Mouse (Mus musculus) C2C12 (cell line): ENCODE measurements around the gene Rassf8. TPM values are rescaled to one million over a fixed set of nuclear protein-coding genes. Genes with fewer than 3 reads are reported as not detected.

Experiments
- H3K27me3 ChIP-seq: one replicate; pipeline ENCODE4 v1.6.1; 2011; ENCODE audit not compliant: control insufficient read depth, insufficient read depth, insufficient read length
- H3K36me3 ChIP-seq: one replicate; pipeline ENCODE4 v1.6.1; 2011; ENCODE audit not compliant: control insufficient read depth, insufficient read depth
- H3K4me3 ChIP-seq: one replicate; pipeline ENCODE4 v1.5.1; 2011; ENCODE audit warnings: mild to moderate bottlenecking, control low read depth; ENCODE audit not compliant: poor library complexity, insufficient read depth, severe bottlenecking
- H3K79me2 ChIP-seq: one replicate; pipeline ENCODE4 v1.6.1; 2011; ENCODE audit not compliant: control insufficient read depth, insufficient read depth
- H3K79me3 ChIP-seq: one replicate; pipeline ENCODE4 v1.6.1; 2011; ENCODE audit warnings: low read depth, control low read depth
- H3ac ChIP-seq: one replicate; pipeline ENCODE3; 2011; ENCODE audit warnings: low read depth; ENCODE audit not compliant: control insufficient read depth, insufficient read length
- CEBPB ChIP-seq: IDR thresholded peaks from one replicate; pipeline ENCODE4 v1.6.1; 2011; ENCODE audit warnings: low read depth, mild to moderate bottlenecking, control low read depth, moderate library complexity
- CTCF ChIP-seq: IDR thresholded peaks from one replicate; pipeline ENCODE4 v1.5.1; 2011; ENCODE audit not compliant: control insufficient read depth, insufficient read depth, insufficient read length
- FOSL1 ChIP-seq: IDR thresholded peaks from one replicate; pipeline ENCODE4 v1.8.0; 2011; ENCODE audit warnings: mild to moderate bottlenecking, low read length; ENCODE audit not compliant: poor library complexity, insufficient read depth, severe bottlenecking
- MAX ChIP-seq: IDR thresholded peaks from one replicate; pipeline ENCODE4 v1.6.1; 2011; ENCODE audit warnings: mild to moderate bottlenecking, control low read depth
- MYOD1 ChIP-seq: IDR thresholded peaks from one replicate; pipeline ENCODE4 v1.6.1; 2011; ENCODE audit warnings: low read depth; ENCODE audit not compliant: control insufficient read depth, insufficient read length
- MYOG ChIP-seq: IDR thresholded peaks from one replicate; pipeline ENCODE4 v1.6.1; 2011; ENCODE audit not compliant: control insufficient read depth, insufficient read length; ENCODE audit errors: extremely low read depth
- USF1 ChIP-seq: IDR thresholded peaks from one replicate; pipeline ENCODE4 v1.6.1; 2011; ENCODE audit warnings: low read depth, mild to moderate bottlenecking, control low read depth, moderate library complexity
- long read RNA-seq, 2 experiments: library from polyadenylated mRNA; unstranded; transcript quantifications; one replicate each; pipeline ENCODE4 v2.0.0; 2019 to 2020
- polyA plus RNA-seq: library from polyadenylated mRNA; unstranded; fragments of >200 nt; fragmentation: generic; extraction: Trizol; gene quantifications from one replicate; pipeline ENCODE4 v1.2.1, GENCODE M21; 2012; ENCODE audit warnings: missing spikeins

Rassf8 gene
- 7.3 TPM for polyA plus RNA-seq
- long read RNA-seq, experiment 1, result 0 reads
- long read RNA-seq, experiment 2, full-length matches to known transcripts, result 4 of 4 reads
- long read RNA-seq, experiment 2, partial matches to known transcripts, result 0 of 4 reads
- long read RNA-seq, experiment 2, other reads (novel, unspliced or antisense), result 0 of 4 reads

DNA sequence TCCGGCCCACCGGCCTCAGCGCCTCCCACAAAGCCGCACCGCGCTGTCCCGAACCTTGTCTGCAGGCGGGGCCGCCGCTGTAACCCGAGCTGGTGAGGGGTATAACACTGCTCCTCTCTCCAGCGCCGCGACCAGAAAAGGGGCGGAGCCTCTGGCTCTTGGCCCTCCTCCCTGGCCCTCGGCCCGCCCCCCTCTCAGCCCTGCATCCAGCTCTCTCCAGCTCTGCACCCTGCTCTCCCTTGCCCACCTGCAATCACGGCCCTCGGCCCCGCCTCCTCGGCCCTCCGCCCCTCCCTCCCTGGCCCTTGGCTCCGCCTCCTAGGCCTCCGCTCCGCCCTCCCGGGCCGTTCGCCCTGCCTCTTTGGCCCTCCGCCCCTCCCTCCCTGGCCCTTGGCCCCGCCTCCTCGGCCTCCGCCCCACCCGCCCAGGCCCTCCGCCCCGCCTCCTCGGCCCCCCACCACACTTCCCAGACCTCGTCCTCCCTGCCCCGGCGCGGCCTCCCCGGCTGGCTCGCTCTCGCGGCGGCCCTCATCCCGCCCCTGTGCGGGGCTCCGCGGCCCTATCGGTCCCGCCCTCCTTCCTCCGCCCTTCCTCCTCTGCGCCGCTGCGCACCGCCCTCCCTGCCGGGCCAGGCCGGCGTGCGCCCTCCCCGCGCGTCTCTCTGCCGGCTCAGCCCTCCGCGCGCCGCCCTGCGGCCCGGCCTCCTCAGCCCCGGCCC is at the start of gene Rassf8:
Gene Rassf8 (plus strand): TSS at position 617 of the 718 bp plus-strand sequence.
- H3K79me3 ChIP-seq, result peaks cover under 1% of the 10 kb centered on the region
- H3ac ChIP-seq, result peak within 1 kb of the TSS; percentile 85
- H3K27me3 ChIP-seq, result no peaks in the 10 kb centered on the region
- no peaks in the 10 kb centered on the region for H3K36me3 ChIP-seq
- no peak for TF ChIP-seq MYOG
- TF ChIP-seq MAX, result peak; percentile 28
- peak; percentile 21 for TF ChIP-seq CTCF
- H3K4me3 ChIP-seq, result peak within 1 kb of the TSS; percentile 68
- H3K79me2 ChIP-seq, result peaks cover 26% of the 10 kb centered on the region

DNA sequence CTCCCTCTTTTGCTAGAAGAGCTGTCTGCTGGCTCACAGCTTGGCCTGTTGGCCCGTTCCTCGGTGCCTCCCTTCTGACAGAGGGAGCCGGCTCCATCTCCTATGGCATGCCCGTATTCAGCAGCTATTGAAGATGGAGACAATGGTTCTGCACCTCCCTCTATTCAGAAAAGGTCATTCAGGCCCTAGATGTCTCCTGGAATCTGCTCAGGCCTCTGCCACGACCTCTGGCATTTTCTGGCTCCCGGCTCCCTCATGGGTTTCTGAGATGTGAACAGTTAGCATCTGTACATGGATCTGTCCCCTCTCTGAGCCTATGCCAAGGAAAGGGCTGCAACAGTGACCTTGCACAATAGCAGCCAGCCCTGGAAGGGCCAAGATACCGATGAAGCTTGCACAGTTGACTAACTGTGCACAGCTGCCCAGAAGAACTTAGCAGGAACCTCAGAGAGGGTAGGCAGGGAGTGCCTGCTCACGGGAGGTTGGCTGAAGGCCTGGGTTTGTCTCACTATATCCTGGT is 45.5 kb upstream of the Rassf8 start:
- H3K36me3 ChIP-seq, result no peaks in the 10 kb centered on the region
- H3K27me3 ChIP-seq, result no peaks in the 10 kb centered on the region
- TF ChIP-seq MYOD1, result no peak
- no peak for TF ChIP-seq USF1
- no peaks in the 10 kb centered on the region for H3K79me2 ChIP-seq
- H3ac ChIP-seq, result no peak overlapping the region
- H3K4me3 ChIP-seq, result no peak overlapping the region
- no peaks in the 10 kb centered on the region for H3K79me3 ChIP-seq

DNA sequence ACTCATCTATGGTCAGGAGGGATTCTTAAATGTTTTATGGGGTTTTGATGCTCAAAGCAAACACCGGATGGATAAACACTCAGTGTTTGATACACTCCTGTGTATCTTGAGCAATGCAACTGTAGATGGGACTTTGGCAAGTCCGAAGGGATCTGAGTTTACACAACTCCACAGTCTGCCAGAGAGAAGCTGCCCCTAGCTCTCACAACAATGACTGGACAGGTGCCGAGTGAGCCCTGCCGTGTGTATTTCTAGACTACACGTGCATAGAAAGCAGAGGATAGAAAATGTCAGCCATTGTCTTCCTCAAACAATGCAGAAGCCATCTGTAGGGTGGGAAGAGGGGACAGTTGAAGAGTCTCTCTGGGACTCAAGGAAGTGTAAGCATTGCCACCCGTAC is 42.9 kb upstream of the Rassf8 start:
- Histone ChIP-seq H3K36me3 (no peaks in the 10 kb centered on the region), H3K27me3 (no peaks in the 10 kb centered on the region)
- no peak for TF ChIP-seq MYOD1
- no peak for TF ChIP-seq CEBPB
- TF ChIP-seq CTCF, result no peak
- no peak for TF ChIP-seq MAX
- TF ChIP-seq MYOG, result no peak
- no peak for TF ChIP-seq USF1
- no peak for TF ChIP-seq FOSL1

DNA sequence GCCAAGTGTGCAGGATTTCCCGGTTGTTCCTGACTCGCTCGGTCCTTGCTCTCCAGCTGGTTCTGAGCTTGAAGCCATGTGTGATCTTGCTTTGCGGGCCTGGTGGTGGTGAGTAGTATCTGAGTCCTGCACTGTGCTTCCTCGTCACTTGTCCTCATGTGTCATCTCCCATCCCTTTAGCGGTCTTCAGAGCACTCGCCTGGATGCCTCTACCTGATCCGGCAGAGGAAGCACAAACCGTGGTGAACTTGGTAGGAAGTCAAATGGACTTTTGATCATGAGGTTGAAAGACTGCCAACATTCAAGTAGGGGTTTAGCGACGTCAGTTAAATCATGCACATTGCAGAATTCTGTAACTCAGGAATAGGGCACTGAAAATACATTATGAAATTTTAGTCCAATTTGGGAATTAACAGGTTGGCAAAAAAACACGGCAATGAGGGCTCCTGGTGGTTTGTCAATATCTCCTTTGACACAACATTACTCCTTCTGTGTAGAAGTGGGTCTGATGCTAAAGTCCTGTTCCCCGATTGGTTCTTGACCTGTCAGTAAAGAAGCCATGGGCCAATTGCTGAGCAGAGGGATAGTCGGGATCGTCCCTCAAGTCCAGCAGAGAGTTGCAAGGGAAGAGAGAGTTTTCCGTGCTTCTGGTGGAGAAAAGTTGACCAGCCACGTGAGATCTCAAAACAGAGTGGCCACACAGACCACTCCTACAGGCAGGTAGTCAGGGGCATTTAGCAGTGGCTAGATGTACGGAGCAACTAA is 36.4 kb upstream of the Rassf8 start:
- Histone ChIP-seq H3K4me3 (no peak overlapping the region), H3ac (no peak overlapping the region), H3K27me3 (no peaks in the 10 kb centered on the region), H3K79me2 (no peaks in the 10 kb centered on the region), H3K79me3 (no peaks in the 10 kb centered on the region), H3K36me3 (no peaks in the 10 kb centered on the region)
- TF ChIP-seq MAX, result no peak

More for the DNA sequence above, 42.9 kb upstream of the Rassf8 start:
- Histone ChIP-seq H3ac (no peak overlapping the region), H3K79me3 (no peaks in the 10 kb centered on the region), H3K4me3 (no peak overlapping the region), H3K79me2 (no peaks in the 10 kb centered on the region)

DNA sequence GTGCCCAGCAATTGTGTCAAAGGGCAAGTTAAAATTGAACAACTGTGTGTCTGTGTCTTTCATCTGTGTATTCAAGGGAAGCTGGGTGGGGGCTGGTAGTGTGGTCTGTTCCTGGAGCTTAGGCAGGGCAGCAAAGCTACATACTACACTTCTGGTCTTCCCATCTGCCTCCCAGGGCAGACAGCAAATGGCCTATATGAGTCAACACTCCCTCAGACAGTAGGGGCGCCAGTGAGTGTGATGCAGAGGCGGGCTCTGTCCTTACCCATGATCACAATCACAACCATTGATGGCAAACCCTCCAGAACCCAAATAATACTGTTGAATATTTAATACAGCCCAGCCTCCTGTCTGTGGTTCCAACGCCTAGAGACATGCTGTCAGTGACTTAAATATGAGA is 35.8 kb upstream of the Rassf8 start:
- TF ChIP-seq MYOG, result no peak
- no peak for TF ChIP-seq MAX
- no peak for TF ChIP-seq USF1
- no peak for TF ChIP-seq FOSL1
- no peak for TF ChIP-seq MYOD1
- TF ChIP-seq CEBPB, result no peak
- TF ChIP-seq CTCF, result no peak
- H3K27me3 ChIP-seq, result no peaks in the 10 kb centered on the region
- H3K79me3 ChIP-seq, result no peaks in the 10 kb centered on the region
- no peaks in the 10 kb centered on the region for H3K79me2 ChIP-seq
- H3K4me3 ChIP-seq, result no peak overlapping the region
- no peak overlapping the region for H3ac ChIP-seq
- no peaks in the 10 kb centered on the region for H3K36me3 ChIP-seq

DNA sequence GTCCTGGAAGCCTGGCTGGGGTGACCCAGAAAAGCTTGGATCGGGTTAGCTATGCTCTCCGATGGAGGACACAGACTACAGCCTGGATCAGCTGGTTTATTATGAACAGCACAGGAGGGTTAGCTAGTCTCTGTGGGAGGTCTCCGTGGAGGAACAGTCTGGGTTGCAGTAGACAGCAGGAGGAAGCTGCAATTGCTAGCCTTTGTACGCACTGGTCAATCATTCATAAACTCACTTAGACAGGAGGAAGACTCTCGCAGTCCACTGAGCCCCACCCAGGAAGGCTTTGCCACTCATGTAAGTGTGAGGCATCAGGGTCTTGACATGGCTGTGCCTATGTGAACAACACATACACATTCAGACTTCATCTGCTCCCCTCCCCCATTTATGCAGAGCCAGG is 35.2 kb upstream of the Rassf8 start:
- no peak overlapping the region for H3K4me3 ChIP-seq
- H3K36me3 ChIP-seq, result no peaks in the 10 kb centered on the region
- TF ChIP-seq MYOD1 (no peak), CEBPB (no peak), MAX (no peak), MYOG (no peak), CTCF (no peak), USF1 (no peak), FOSL1 (no peak)
- no peaks in the 10 kb centered on the region for H3K27me3 ChIP-seq
- H3ac ChIP-seq, result no peak overlapping the region
- no peaks in the 10 kb centered on the region for H3K79me2 ChIP-seq
- H3K79me3 ChIP-seq, result no peaks in the 10 kb centered on the region
